Mouse (Mus musculus): Measurements from ENCODE around the gene Hscb. TPM values are rescaled to one million over a fixed set of nuclear protein-coding genes. Genes with fewer than 3 reads are reported as not detected.

Hscb gene
- polyA plus RNA-seq, 1 experiment from 2014 or later = 40.4 TPM

DNA sequence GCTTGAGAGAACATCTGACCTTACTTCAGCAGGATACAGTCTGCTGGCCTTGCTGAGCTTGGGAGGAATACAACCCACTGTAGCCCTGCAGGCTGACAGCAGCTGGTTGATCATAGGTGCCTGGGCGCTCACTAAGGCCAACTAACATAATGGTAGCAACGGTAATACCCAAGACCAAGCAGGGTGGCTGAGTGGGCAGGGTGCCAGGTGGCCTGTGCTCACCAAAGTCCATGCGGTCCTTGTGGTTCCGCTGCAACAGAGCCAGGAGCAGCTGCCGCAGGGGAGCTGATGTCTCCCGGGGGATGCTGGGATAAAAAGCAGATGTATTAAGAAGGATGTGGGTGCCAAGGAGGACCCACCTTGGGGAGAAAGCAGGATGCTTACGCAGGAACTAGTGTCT lies 45.2 kb downstream of the Hscb start:
- Histone ChIP-seq H3K9ac (ENCODE audit: low read depth, low read length) (no peak overlapping the region), H3K9me3 (ENCODE audit: control insufficient read depth, low read length) (no peaks in the 10 kb centered on the region), H3K27me3 (replicated peaks; ENCODE audit: control insufficient read depth, insufficient read depth, low read length) (no peaks in the 10 kb centered on the region), H3K4me1 (ENCODE audit: control insufficient read depth, insufficient read depth, low read length) (no peaks in the 10 kb centered on the region), H3K4me3 (ENCODE audit: low read length) (no peak overlapping the region), H3K27ac (ENCODE audit: low read length) (no peak overlapping the region), H3K4me2 (ENCODE audit: low read depth, low read length) (no peak overlapping the region), H3K36me3 (ENCODE audit: control insufficient read depth, insufficient read depth, low read length) (peaks cover 48% of the 10 kb centered on the region)
- WGBS = 91% methylated on average over 7 of the region's 7 CpGs
- no peak for ATAC-seq

GRCm38 (mm10) chr5:110788684-110789083 lies 50.9 kb downstream of the Hscb start:
- Histone ChIP-seq H3K9ac (ENCODE audit: low read depth, low read length) (no peak overlapping the region), H3K27me3 (replicated peaks; ENCODE audit: control insufficient read depth, insufficient read depth, low read length) (no peaks in the 10 kb centered on the region), H3K36me3 (ENCODE audit: control insufficient read depth, insufficient read depth, low read length) (peaks cover 34% of the 10 kb centered on the region), H3K4me3 (ENCODE audit: low read length) (no peak overlapping the region), H3K27ac (ENCODE audit: low read length) (no peak overlapping the region), H3K4me2 (ENCODE audit: low read depth, low read length) (no peak overlapping the region), H3K4me1 (ENCODE audit: control insufficient read depth, insufficient read depth, low read length) (no peaks in the 10 kb centered on the region), H3K9me3 (ENCODE audit: control insufficient read depth, low read length) (no peaks in the 10 kb centered on the region)
- WGBS = 60% methylated on average over 5 of the region's 5 CpGs
- ATAC-seq = peak; percentile 61

- no peaks in the 10 kb centered on the region for H3K4me1 ChIP-seq (ENCODE audit: control insufficient read depth, insufficient read depth, low read length)
- 73% methylated on average over 11 of the region's 11 CpGs for WGBS
- H3K36me3 ChIP-seq (ENCODE audit: control insufficient read depth, insufficient read depth, low read length) = peaks cover 26% of the 10 kb centered on the region
- no peak overlapping the region for H3K4me2 ChIP-seq (ENCODE audit: low read depth, low read length)
- no peaks in the 10 kb centered on the region for H3K27me3 ChIP-seq (replicated peaks; ENCODE audit: control insufficient read depth, insufficient read depth, low read length)
- H3K4me3 ChIP-seq (ENCODE audit: low read length) = no peak overlapping the region
- H3K9ac ChIP-seq (ENCODE audit: low read depth, low read length) = no peak overlapping the region
- H3K9me3 ChIP-seq (ENCODE audit: control insufficient read depth, low read length) = no peaks in the 10 kb centered on the region
- no peak overlapping the region for H3K27ac ChIP-seq (ENCODE audit: low read length)
- ATAC-seq = peak; percentile 47
Observed at GRCm38 (mm10) chr5:110786081-110786835, 53.3 kb downstream of the Hscb start.

- Histone ChIP-seq H3K27me3 (replicated peaks; ENCODE audit: control insufficient read depth, insufficient read depth, low read length) (no peaks in the 10 kb centered on the region), H3K27ac (ENCODE audit: low read length) (no peak overlapping the region), H3K36me3 (ENCODE audit: control insufficient read depth, insufficient read depth, low read length) (peaks cover 11% of the 10 kb centered on the region), H3K4me2 (ENCODE audit: low read depth, low read length) (no peak overlapping the region), H3K4me1 (ENCODE audit: control insufficient read depth, insufficient read depth, low read length) (0 out of 2 replicates have a peak, but pooled peaks cover 9% of the 10 kb centered on the region), H3K9me3 (ENCODE audit: control insufficient read depth, low read length) (no peaks in the 10 kb centered on the region), H3K4me3 (ENCODE audit: low read length) (no peak overlapping the region), H3K9ac (ENCODE audit: low read depth, low read length) (no peak overlapping the region)
- 66% methylated on average over 8 of the region's 8 CpGs for WGBS
- ATAC-seq = no peak
Observed at GRCm38 (mm10) chr5:110783150-110783549, 56.4 kb downstream of the Hscb start.

- Histone ChIP-seq H3K4me1 (ENCODE audit: control insufficient read depth, insufficient read depth, low read length) (0 out of 2 replicates have a peak, but pooled peaks cover 9% of the 10 kb centered on the region), H3K27ac (ENCODE audit: low read length) (no peak overlapping the region), H3K4me3 (ENCODE audit: low read length) (no peak overlapping the region), H3K27me3 (replicated peaks; ENCODE audit: control insufficient read depth, insufficient read depth, low read length) (no peaks in the 10 kb centered on the region), H3K36me3 (ENCODE audit: control insufficient read depth, insufficient read depth, low read length) (0 out of 2 replicates have a peak, but pooled peaks cover 6% of the 10 kb centered on the region), H3K4me2 (ENCODE audit: low read depth, low read length) (no peak overlapping the region), H3K9ac (ENCODE audit: low read depth, low read length) (no peak overlapping the region), H3K9me3 (ENCODE audit: control insufficient read depth, low read length) (no peaks in the 10 kb centered on the region)
- ATAC-seq = no peak; the same call in 1 of the 2 replicates
- 85% methylated on average over 7 of the region's 7 CpGs for WGBS
Observed at GRCm38 (mm10) chr5:110781529-110782238, 57.9 kb downstream of the Hscb start.

DNA sequence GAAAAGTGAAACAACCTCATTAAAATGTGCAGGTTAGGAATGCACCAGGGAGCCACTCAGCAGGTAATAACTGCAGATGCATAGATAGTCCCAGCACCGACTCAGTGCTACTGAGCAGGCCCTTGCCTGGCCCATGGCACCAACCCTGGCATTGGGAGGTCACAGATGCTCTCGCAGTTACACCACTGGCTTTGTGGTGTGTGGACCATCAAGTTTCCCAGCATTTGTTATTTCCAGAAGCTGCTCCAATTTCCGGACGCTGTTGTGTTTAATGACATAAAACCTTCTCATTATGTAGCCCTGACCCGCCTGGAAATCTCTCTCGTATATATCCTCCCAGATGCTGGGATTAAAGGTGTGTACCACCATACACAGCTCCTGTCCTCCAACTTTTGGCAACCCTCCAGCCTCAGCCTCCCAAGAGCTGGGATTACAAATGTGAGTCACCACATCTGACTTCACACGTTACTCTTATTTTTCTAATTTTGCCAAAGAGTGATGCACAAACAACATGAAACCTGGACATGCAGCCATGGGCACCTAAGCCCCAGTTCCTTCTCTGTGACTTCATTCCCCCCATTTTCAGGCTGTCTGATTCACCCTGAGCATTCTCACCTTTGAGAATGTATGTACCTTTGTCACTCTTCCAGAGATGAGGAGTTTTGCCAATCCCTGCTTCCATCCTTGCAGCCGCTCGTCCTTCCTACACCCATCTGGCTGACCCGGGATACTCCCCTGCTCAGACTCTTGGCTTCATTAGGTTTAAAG lies 58.6 kb downstream of the Hscb start:
- Histone ChIP-seq H3K9me3 (ENCODE audit: control insufficient read depth, low read length) (no peaks in the 10 kb centered on the region), H3K36me3 (ENCODE audit: control insufficient read depth, insufficient read depth, low read length) (peaks cover 9% of the 10 kb centered on the region; the same call in 1 of the 2 replicates), H3K27ac (ENCODE audit: low read length) (peak overlapping the region; percentile 17), H3K4me2 (ENCODE audit: low read depth, low read length) (peak overlapping the region; percentile 87), H3K4me1 (ENCODE audit: control insufficient read depth, insufficient read depth, low read length) (0 out of 2 replicates have a peak, but pooled peaks cover 9% of the 10 kb centered on the region), H3K27me3 (replicated peaks; ENCODE audit: control insufficient read depth, insufficient read depth, low read length) (no peaks in the 10 kb centered on the region), H3K9ac (ENCODE audit: low read depth, low read length) (peak overlapping the region; percentile 88), H3K4me3 (ENCODE audit: low read length) (peak overlapping the region; percentile 82)
- 55% methylated on average over 10 of the region's 10 CpGs for WGBS
- ATAC-seq = no peak; the same call in 1 of the 2 replicates

DNA sequence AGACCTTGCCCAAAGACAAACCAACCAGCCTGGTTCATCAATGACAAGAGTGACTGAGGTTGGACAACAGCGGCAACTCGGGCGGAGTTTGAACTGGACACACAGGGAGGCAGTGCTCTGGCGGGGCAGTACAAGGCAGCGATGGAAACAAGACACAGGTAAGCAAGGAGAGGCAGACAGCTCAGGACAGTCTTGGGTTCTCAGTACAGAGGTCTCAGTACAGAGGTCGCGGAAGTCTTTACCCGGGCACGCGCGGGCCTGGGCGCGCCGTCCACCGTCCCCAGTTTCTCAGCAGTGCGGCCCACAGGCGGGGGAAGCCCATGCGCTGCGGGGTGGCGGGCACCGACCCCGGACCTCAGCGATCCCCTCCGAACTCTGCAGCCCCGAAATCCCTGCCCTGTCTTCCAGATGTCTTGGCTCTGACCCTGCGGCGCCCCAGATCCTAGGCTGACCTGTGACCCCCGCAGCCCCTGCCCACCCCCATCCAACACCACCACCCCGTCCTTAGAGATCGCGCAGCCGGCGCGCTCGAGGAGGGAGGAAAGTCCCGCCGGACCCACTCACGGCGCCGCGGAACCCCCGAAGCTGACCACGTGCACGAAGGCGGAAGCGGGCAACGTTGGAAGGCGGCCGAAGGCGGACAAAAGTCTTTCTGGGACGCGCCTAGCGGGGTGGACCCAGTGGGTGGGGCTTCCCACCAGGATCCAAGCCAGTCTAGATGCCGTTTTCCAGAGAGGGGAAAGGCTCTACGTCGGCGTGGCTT lies 59.4 kb downstream of the Hscb start, which contains the start of gene Pus1:
TSS of gene Pus1 (minus strand) at position 662 of the 763 bp plus-strand sequence.
- 0 out of 2 replicates have a peak, but pooled peaks cover 9% of the 10 kb centered on the region for H3K4me1 ChIP-seq (ENCODE audit: control insufficient read depth, insufficient read depth, low read length)
- peak within 1 kb of the TSS; percentile 50 for H3K27ac ChIP-seq (ENCODE audit: low read length)
- peak within 1 kb of the TSS; percentile 88 for H3K9ac ChIP-seq (ENCODE audit: low read depth, low read length)
- H3K27me3 ChIP-seq (replicated peaks; ENCODE audit: control insufficient read depth, insufficient read depth, low read length) = no peaks in the 10 kb centered on the region
- peak; percentile 90 for ATAC-seq
- H3K9me3 ChIP-seq (ENCODE audit: control insufficient read depth, low read length) = no peaks in the 10 kb centered on the region
- peak within 1 kb of the TSS; percentile 82 for H3K4me3 ChIP-seq (ENCODE audit: low read length)
- H3K36me3 ChIP-seq (ENCODE audit: control insufficient read depth, insufficient read depth, low read length) = peaks cover 13% of the 10 kb centered on the region; the same call in 1 of the 2 replicates
- H3K4me2 ChIP-seq (ENCODE audit: low read depth, low read length) = peak within 1 kb of the TSS; percentile 87
- WGBS = under 1% methylated on average over 57 of the region's 57 CpGs

GRCm38 (mm10) chr5:110779276-110779997 lies 60.1 kb downstream of the Hscb start:
- H3K36me3 ChIP-seq (ENCODE audit: control insufficient read depth, insufficient read depth, low read length) = peaks cover 20% of the 10 kb centered on the region
- H3K4me1 ChIP-seq (ENCODE audit: control insufficient read depth, insufficient read depth, low read length) = peaks cover 11% of the 10 kb centered on the region; the same call in 1 of the 2 replicates
- H3K27me3 ChIP-seq (replicated peaks; ENCODE audit: control insufficient read depth, insufficient read depth, low read length) = no peaks in the 10 kb centered on the region
- no peak for ATAC-seq
- WGBS = 13% methylated on average over 15 of the region's 15 CpGs
- peak overlapping the region; percentile 82 for H3K4me3 ChIP-seq (ENCODE audit: low read length)
- H3K9me3 ChIP-seq (ENCODE audit: control insufficient read depth, low read length) = no peaks in the 10 kb centered on the region
- no peak overlapping the region for H3K27ac ChIP-seq (ENCODE audit: low read length)
- H3K9ac ChIP-seq (ENCODE audit: low read depth, low read length) = peak overlapping the region; percentile 88
- peak overlapping the region; percentile 87 for H3K4me2 ChIP-seq (ENCODE audit: low read depth, low read length)

Data from intestine, embryonic 16.5 days (tissue).